Mouse (Mus musculus) CD4-positive helper T cell, adult 2 months (primary cell): Measurements from ENCODE around the gene Btn2a2.

ENCODE experiments used
- DNase-seq: peaks from one replicate; pipeline ENCODE4 v3.0.0-alpha.2; 2012; ENCODE audit warnings: low read depth, missing footprints, low spot score

Btn2a2 gene

GRCm38 (mm10) chr13:23449235-23450095 is 39.2 kb downstream of the Btn2a2 start:
- DNase-seq, result peak; percentile 66

- no peak for DNase-seq
Measured at GRCm38 (mm10) chr13:23448758-23449157, 39.9 kb downstream of the Btn2a2 start.

- DNase-seq, result peak; percentile 86
Measured at GRCm38 (mm10) chr13:23446498-23446952, 42.1 kb downstream of the Btn2a2 start.

GRCm38 (mm10) chr13:23445561-23446320 is 42.9 kb downstream of the Btn2a2 start:
- peak; percentile 91 for DNase-seq

- no peak for DNase-seq
Measured at GRCm38 (mm10) chr13:23445156-23445555, 43.5 kb downstream of the Btn2a2 start.

GRCm38 (mm10) chr13:23444451-23444850 is 44.2 kb downstream of the Btn2a2 start:
- no peak for DNase-seq

- DNase-seq, result no peak
Measured at GRCm38 (mm10) chr13:23439901-23440300, 48.8 kb downstream of the Btn2a2 start.

- DNase-seq, result peak; percentile 63
Measured at GRCm38 (mm10) chr13:23438521-23438920, 50.1 kb downstream of the Btn2a2 start.

GRCm38 (mm10) chr13:23437908-23438307 is 50.7 kb downstream of the Btn2a2 start:
- peak; percentile 87 for DNase-seq

- DNase-seq, result peak; percentile 66
Measured at GRCm38 (mm10) chr13:23436861-23437822, 51.5 kb downstream of the Btn2a2 start.

GRCm38 (mm10) chr13:23436231-23436661 is 52.4 kb downstream of the Btn2a2 start:
- peak; percentile 73 for DNase-seq

GRCm38 (mm10) chr13:23435676-23436075 is 53.0 kb downstream of the Btn2a2 start:
- no peak for DNase-seq

- DNase-seq, result no peak
Measured at GRCm38 (mm10) chr13:23435241-23435640, 53.4 kb downstream of the Btn2a2 start.

GRCm38 (mm10) chr13:23434426-23434825 is 54.2 kb downstream of the Btn2a2 start:
- DNase-seq, result no peak

- DNase-seq, result no peak
Measured at GRCm38 (mm10) chr13:23433801-23434200, 54.9 kb downstream of the Btn2a2 start.

- DNase-seq, result no peak
Measured at GRCm38 (mm10) chr13:23433206-23433605, 55.5 kb downstream of the Btn2a2 start.

GRCm38 (mm10) chr13:23432562-23433201 is 56.0 kb downstream of the Btn2a2 start:
- DNase-seq, result peak; percentile 94

- DNase-seq, result peak; percentile 89
Measured at GRCm38 (mm10) chr13:23431351-23431771, 57.3 kb downstream of the Btn2a2 start.

GRCm38 (mm10) chr13:23430734-23431133 is 57.9 kb downstream of the Btn2a2 start:
- DNase-seq, result peak; percentile 88

- DNase-seq, result no peak
Measured at GRCm38 (mm10) chr13:23429771-23430380, 58.8 kb downstream of the Btn2a2 start.
